Mouse (Mus musculus) spleen, adult 2 months (tissue): Measurements from ENCODE around the gene Wrap73. TPM values are rescaled to one million over a fixed set of nuclear protein-coding genes. Genes with fewer than 3 reads are reported as not detected.
A peak's percentile ranks its signal among the peaks of the same experiment; 100 is the strongest.

Experiments
- DNase-seq, 2 experiments: peaks; one replicate each; pipeline versions ENCODE4 v3.0.0 to v3.0.0-alpha.2; 2012 to 2021; ENCODE audit warnings: low spot score in 2 of 2, low read depth in 1 of 2
- H3K27ac ChIP-seq: fragments of 200-500 bp; 2 replicates; pipeline ENCODE4 v1.5.1; 2012; ENCODE audit warnings: low read length, inconsistent platforms; ENCODE audit not compliant: insufficient read depth
- H3K27me3 ChIP-seq: fragments of 200-500 bp; 2 replicates; pipeline ENCODE4 v1.6.1; 2012; ENCODE audit warnings: mild to moderate bottlenecking, moderate library complexity, low read length, inconsistent platforms; ENCODE audit not compliant: control insufficient read depth, insufficient read depth
- H3K36me3 ChIP-seq: fragments of 200-500 bp; 2 replicates; pipeline ENCODE4 v1.6.1; 2012; ENCODE audit warnings: mild to moderate bottlenecking, low read length, inconsistent platforms; ENCODE audit not compliant: control insufficient read depth, insufficient read depth
- H3K4me1 ChIP-seq: fragments of 200-500 bp; 2 replicates; pipeline ENCODE4 v1.6.1; 2011; ENCODE audit warnings: inconsistent platforms; ENCODE audit not compliant: control insufficient read depth, insufficient read depth, insufficient read length
- H3K4me3 ChIP-seq: fragments of 200-500 bp; 2 replicates; pipeline ENCODE4 v1.5.1; 2011; ENCODE audit warnings: mild to moderate bottlenecking, inconsistent platforms; ENCODE audit not compliant: insufficient read depth, insufficient read length; ENCODE audit errors: extremely low read depth
- CTCF ChIP-seq: fragments of 200-500 bp; IDR thresholded peaks from 2 replicates; pipeline ENCODE4 v1.5.1; 2011; ENCODE audit warnings: mild to moderate bottlenecking, inconsistent platforms; ENCODE audit not compliant: insufficient read depth, insufficient read length, insufficient replicate concordance; ENCODE audit errors: extremely low read depth
- POLR2A ChIP-seq: fragments of 200-500 bp; IDR thresholded peaks from 2 replicates; pipeline ENCODE4 v1.6.1; 2011; ENCODE audit warnings: low read depth, low read length, inconsistent platforms
- WGBS: fragments of 180-500 bp; shearing (Covaris S2); methylation state at CpG from one replicate; pipeline ENCODE4 v1.1.7; 2018; 5-methylcytosine and 5-hydroxymethylcytosine counted together
- polyA plus RNA-seq: library from polyadenylated mRNA; depleted of rRNA; stranded (reverse); fragments of >200 nt; gene quantifications from 2 replicates; pipeline ENCODE4 v1.2.3, GENCODE M21; 2012

Wrap73 gene
- polyA plus RNA-seq, 1 experiment, result 24.7 TPM

DNA sequence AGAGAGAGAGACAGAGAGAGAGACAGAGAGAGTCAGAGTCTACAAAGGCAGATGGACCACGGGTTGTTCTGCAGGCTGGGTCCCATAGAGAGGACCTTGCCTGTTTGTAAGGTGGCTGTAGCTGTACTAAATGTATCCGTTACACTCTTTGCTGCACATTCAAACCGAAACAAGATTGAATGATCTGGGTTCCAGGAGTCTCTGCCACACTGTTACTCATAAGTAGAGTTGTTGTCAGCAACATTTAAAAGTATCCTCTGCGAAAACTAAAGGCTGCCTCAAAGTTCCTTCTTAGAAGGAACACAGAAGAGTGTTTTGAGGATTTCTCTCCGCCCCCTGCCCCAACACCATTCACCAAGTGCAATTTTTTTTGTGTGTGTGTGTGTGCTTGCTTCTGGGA, 5.0 kb upstream of the Wrap73 start:
- no peak for DNase-seq
- Histone ChIP-seq H3K27me3 (peaks cover 32% of the 10 kb centered on the region), H3K4me3 (no peak overlapping the region), H3K4me1 (peaks cover 11% of the 10 kb centered on the region), H3K27ac (no peak overlapping the region), H3K36me3 (no peaks in the 10 kb centered on the region)
- WGBS, result 57% methylated on average over 5 of the region's 5 CpGs
- TF ChIP-seq CTCF, result no peak

DNA sequence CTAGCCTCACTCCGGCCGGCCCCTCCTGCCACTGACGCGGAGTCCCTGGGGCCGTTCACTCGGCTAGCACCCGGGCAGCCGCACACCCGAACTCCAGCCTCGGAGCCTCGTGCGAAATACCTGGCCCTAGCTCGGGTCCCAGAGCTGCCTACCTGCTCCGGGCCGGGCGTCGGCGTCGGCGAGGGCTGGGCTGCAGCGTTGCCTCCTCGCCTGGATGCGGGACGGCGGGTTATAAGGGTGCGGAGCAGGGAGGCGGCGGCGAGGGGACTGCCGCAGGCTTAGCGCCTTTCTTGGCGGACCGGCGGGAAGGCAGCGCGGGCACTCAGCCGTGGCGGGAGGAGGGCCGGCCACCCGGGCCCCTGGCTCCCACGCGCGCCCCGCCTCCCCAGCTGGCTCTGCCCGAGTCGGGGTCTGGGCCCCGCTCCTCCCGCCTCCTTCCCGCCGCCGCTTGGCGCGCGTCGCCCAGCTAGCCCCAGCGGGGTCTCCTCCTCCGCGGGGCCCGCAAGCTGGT, 2.4 kb upstream of the Wrap73 start:
- peaks cover 32% of the 10 kb centered on the region for H3K27me3 ChIP-seq
- under 1% methylated on average over 48 of the region's 59 CpGs for WGBS
- H3K4me3 ChIP-seq, result peak overlapping the region; percentile 53
- H3K36me3 ChIP-seq, result no peaks in the 10 kb centered on the region
- TF ChIP-seq CTCF, result no peak
- TF ChIP-seq POLR2A, result no peak
- H3K27ac ChIP-seq, result no peak overlapping the region
- no peak for DNase-seq
- peaks cover 11% of the 10 kb centered on the region for H3K4me1 ChIP-seq

DNA sequence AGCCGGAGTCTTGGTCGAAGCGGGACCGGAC, 2.2 kb upstream of the Wrap73 start, which contains the start of gene Trp73:
Trp73 (minus strand) TSS at position 27 of the 31 bp plus-strand sequence.
- Histone ChIP-seq H3K27me3 (peaks cover 32% of the 10 kb centered on the region), H3K27ac (no peak within 1 kb of the TSS), H3K4me3 (peak within 1 kb of the TSS; percentile 53), H3K36me3 (no peaks in the 10 kb centered on the region), H3K4me1 (peaks cover 11% of the 10 kb centered on the region)
- DNase-seq, result no peak
- TF ChIP-seq CTCF (no peak), POLR2A (no peak)
- 5% methylated on average over 4 of the region's 4 CpGs for whole genome bisulfite sequencing

DNA sequence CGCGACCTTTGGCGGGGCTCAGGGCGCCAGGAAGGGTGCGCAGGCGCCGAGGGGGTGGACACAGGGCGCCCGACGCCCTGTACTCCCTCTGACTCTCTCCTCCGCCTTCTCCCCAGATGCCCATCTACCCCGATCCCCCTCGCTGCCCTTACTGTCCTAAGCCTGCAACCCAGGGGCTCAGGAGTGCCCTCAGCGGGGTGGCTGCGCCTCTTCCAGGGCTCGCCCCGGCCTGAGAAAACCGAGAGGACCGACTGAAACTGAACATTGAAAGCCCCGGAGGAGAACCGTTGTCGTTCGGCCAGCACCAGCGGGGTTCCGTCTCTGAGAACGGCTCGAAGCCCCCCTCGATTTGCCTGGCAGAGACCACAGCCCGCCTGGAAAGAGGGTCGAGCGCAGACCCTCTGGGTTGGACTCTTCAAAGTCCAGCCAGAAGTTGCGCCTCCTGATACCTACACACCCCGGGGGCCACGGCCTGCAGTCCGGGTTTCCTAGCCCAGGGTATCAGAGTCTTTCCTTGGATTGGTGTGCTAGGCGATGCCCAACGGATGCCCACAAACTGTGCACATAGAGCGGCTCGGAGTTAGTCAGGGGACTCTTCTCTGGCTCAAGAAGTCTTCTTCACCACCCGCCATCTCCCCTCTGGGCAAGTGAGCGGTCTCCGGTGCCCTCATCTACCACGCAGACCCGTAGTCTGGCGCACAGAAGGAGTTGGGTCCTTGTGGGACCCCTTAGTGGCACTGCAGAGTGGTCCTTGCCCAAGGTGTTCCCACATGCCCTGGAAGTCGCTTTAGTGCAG, 1.8 kb upstream of the Wrap73 start:
- Histone ChIP-seq H3K36me3 (no peaks in the 10 kb centered on the region), H3K27me3 (peaks cover 31% of the 10 kb centered on the region), H3K4me3 (peak overlapping the region; percentile 53), H3K27ac (no peak overlapping the region), H3K4me1 (peaks cover 11% of the 10 kb centered on the region)
- TF ChIP-seq CTCF (no peak), POLR2A (no peak)
- 5% methylated on average over 46 of the region's 46 CpGs for WGBS
- no peak for DNase-seq

DNA sequence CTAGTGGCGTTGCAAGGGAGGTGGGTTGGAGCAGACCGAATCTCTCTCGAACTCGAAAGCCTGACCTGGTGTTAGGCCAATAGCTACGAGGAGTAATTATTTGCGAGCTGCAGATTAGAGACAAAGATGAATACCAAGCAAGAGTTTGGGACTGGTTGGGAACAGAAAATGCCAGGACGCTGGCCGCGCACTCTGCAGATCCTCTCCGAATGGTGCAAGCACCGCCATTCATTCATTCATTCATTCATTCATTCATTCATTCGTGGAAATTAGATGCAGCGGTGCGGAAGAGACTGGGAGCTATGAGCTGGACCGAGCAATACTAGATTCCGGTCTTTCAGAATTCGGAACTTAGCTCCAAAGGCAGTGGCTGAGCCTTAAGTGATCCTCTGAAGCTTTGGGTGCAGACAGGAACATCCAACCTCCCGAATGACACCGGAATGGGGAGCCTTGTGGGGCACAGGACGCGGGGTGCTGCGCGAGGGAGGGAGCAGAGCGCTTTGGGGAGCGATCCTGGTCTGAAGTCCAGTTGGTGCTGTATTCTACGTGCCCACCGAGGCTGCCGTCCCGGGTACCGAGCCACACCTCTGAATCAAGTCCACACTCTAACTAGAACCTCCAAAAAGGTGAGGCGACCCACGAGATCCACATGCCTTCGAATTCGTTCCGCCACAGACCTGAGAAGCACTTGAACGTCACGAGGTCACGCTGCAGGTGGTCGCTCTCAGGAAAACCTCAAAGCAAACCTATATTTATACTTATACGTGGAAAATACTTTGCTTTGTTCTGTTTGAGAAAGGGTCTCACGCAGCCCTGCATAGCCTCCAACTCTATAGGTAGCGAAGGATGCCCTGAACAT, 934 bp upstream of the Wrap73 start:
- TF ChIP-seq POLR2A (no peak), CTCF (no peak)
- H3K36me3 ChIP-seq, result 0 out of 2 replicates have a peak, but pooled peaks cover under 1% of the 10 kb centered on the region
- WGBS, result 3% methylated on average over 42 of the region's 42 CpGs
- H3K27me3 ChIP-seq, result peaks cover 30% of the 10 kb centered on the region
- peak overlapping the region; percentile 41; the same call in 1 of the 2 replicates for H3K4me3 ChIP-seq
- DNase-seq, result no peak
- H3K4me1 ChIP-seq, result peaks cover 11% of the 10 kb centered on the region
- no peak overlapping the region for H3K27ac ChIP-seq

DNA sequence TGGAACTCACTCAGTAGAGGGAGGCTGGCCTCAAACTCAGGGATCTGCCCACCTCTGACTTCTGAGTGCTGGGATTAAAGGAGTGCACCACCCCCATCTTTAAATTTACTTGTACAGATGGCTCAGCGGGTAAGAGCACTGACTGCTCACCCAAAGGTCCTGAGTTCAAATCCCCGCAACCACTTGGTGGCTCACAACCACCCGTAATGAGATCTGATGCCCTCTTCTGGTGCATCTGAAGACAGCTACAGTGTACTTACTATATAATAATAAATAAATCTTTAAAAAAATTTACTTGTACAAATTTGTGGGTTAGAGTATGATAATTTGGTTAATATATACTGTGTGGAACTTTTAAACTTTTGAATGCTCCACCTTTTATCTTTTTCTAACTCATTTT, 2.5 kb downstream of the Wrap73 start:
- peaks cover 8% of the 10 kb centered on the region for H3K4me1 ChIP-seq
- WGBS, result 91% methylated on average over 3 of the region's 3 CpGs
- H3K27me3 ChIP-seq, result peaks cover 19% of the 10 kb centered on the region

DNA sequence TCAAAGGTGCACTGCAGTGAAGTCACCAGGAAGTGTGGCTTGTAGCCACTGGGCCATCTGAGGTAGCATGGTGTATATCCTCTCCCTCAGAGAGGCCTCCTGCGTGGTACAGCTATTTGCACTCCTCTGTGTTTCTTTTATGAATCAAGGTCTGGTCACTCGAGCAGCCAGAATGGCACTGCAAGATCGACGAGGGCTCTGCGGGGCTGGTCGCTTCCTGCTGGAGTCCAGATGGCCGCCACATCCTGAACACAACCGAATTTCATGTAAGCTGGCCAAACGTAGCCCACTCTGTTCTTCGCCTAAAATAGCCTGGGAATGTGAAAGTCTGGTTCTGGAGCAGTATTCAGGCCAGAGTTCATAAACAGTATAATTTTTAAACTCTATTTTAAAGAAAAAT, 4.2 kb downstream of the Wrap73 start:
- Histone ChIP-seq H3K4me3 (no peak overlapping the region), H3K27ac (no peak overlapping the region), H3K4me1 (no peaks in the 10 kb centered on the region; the same call in 1 of the 2 replicates), H3K36me3 (peaks cover 7% of the 10 kb centered on the region), H3K27me3 (peaks cover 4% of the 10 kb centered on the region; the same call in 1 of the 2 replicates)
- no peak for TF ChIP-seq POLR2A
- TF ChIP-seq CTCF, result no peak
- WGBS, result 74% methylated on average over 10 of the region's 10 CpGs
- DNase-seq, result no peak

More for the DNA sequence above, 2.5 kb downstream of the Wrap73 start:
- Histone ChIP-seq H3K27ac (no peak overlapping the region), H3K4me3 (no peak overlapping the region), H3K36me3 (peaks cover 7% of the 10 kb centered on the region)
- TF ChIP-seq CTCF (no peak), POLR2A (no peak)
- DNase-seq, result no peak
